Mouse (Mus musculus) embryonic facial prominence, embryonic 13.5 days (tissue): ENCODE measurements around the gene Olfr410. TPM values are rescaled to one million over a fixed set of nuclear protein-coding genes. Genes with fewer than 3 reads are reported as not detected.

Experiments
- ATAC-seq: fragments of 200-750 bp; cut with Nextera tagmentation; 2 replicates; pipeline ENCODE4 v1.8.0; 2017; ENCODE audit warnings: low read depth; ENCODE audit not compliant: insufficient number of reproducible peaks, insufficient read depth, low FRiP score, low TSS enrichment
- H3K27ac ChIP-seq: fragments of 300-500 bp; sonication (generic); 2 replicates; pipeline ENCODE4 v1.5.1; 2015; ENCODE audit warnings: moderate library complexity, mild to moderate bottlenecking, inconsistent platforms
- H3K27me3 ChIP-seq: fragments of 300-500 bp; sonication (generic); 2 replicates; pipeline ENCODE4 v1.6.1; 2015; ENCODE audit warnings: mild to moderate bottlenecking, inconsistent platforms
- H3K36me3 ChIP-seq: fragments of 300-500 bp; sonication (generic); 2 replicates; pipeline ENCODE4 v1.6.1; 2015; ENCODE audit warnings: mild to moderate bottlenecking, inconsistent platforms
- H3K4me1 ChIP-seq: fragments of 300-500 bp; sonication (generic); 2 replicates; pipeline ENCODE4 v1.6.1; 2015; ENCODE audit warnings: inconsistent platforms
- H3K4me2 ChIP-seq: fragments of 300-500 bp; sonication (generic); 2 replicates; pipeline ENCODE4 v1.6.1; 2015; ENCODE audit warnings: moderate library complexity, mild to moderate bottlenecking, inconsistent platforms
- H3K4me3 ChIP-seq: fragments of 300-500 bp; sonication (generic); 2 replicates; pipeline ENCODE4 v1.5.1; 2015; ENCODE audit warnings: mild to moderate bottlenecking, inconsistent platforms
- H3K9ac ChIP-seq: fragments of 300-500 bp; sonication (generic); 2 replicates; pipeline ENCODE4 v1.6.1; 2015; ENCODE audit warnings: mild to moderate bottlenecking, inconsistent platforms
- H3K9me3 ChIP-seq: fragments of 300-500 bp; sonication (generic); 2 replicates; pipeline ENCODE4 v1.6.1; 2016; ENCODE audit warnings: inconsistent platforms
- WGBS: fragments of 180-500 bp; shearing (Covaris S2); methylation state at CpG from one replicate; pipeline ENCODE4 v1.1.7; 2015; ENCODE audit warnings: mixed read lengths; 5-methylcytosine and 5-hydroxymethylcytosine counted together
- polyA plus RNA-seq: library from polyadenylated mRNA; unstranded; fragments of >200 nt; fragmentation: Nextera tagmentation; extraction: Ambion mirVana; gene quantifications from 2 replicates; pipeline ENCODE4 v1.2.1, GENCODE M21; 2015

Gene Olfr410
- not detected in 2 replicates for polyA plus RNA-seq

DNA sequence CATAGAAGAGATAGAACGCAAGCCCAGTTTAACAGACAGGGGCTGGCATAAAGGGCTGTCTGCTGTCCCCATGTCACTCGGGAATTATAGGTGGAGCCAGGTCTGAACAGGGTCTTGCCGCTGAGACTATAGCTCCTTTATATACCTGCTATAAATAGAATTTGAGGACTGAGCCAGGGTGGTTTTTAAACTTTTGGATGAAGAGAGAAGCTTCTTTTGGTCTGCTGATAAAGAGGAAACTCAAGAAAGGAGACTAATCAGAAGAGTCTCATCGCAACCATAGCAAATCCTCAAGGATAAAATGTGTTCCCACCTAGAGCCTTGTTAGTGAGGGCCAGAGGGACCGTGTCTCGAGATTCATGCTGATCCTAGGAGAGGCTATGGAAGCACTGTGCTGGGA, at the start of gene Olfr410:
Gene Olfr410, minus strand, starts transcription at position 101 of the 400 bp plus-strand sequence.
- 80% methylated on average over 6 of the region's 6 CpGs for WGBS
- no peak within 1 kb of the TSS for H3K4me3 ChIP-seq
- no peaks in the 10 kb centered on the region for H3K9me3 ChIP-seq
- ATAC-seq: no peak
- H3K4me1 ChIP-seq: no peaks in the 10 kb centered on the region
- H3K4me2 ChIP-seq: no peak within 1 kb of the TSS
- no peak within 1 kb of the TSS for H3K27ac ChIP-seq
- H3K36me3 ChIP-seq: no peaks in the 10 kb centered on the region
- H3K27me3 ChIP-seq: no peaks in the 10 kb centered on the region
- H3K9ac ChIP-seq: no peak within 1 kb of the TSS

DNA sequence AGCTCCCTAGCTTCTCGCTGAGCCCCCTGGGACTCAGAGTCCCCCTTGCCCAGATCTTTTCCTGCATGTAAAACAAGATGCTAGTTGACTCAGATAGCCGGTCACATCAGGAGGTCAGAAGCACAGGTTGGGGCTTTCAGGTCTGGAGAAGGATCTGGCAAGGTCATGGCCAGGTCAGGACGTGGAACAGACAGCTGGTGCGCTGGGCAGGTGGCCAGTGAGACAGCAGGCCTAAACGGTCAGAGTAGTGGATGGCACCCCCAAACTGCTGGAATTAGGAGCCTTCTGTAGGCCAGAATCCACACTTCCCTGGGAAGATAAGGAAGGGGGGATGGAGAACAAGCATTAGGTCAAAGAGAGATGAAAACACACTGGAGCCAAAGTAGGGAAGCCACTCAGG, 49.4 kb upstream of the Olfr410 start:
- peaks cover 12% of the 10 kb centered on the region for H3K4me1 ChIP-seq
- H3K9ac ChIP-seq: no peak overlapping the region
- no peak for ATAC-seq
- no peak overlapping the region for H3K4me2 ChIP-seq
- no peaks in the 10 kb centered on the region for H3K9me3 ChIP-seq
- no peaks in the 10 kb centered on the region for H3K27me3 ChIP-seq
- H3K36me3 ChIP-seq: no peaks in the 10 kb centered on the region
- WGBS: 67% methylated on average over 5 of the region's 5 CpGs
- H3K4me3 ChIP-seq: no peak overlapping the region
- H3K27ac ChIP-seq: no peak overlapping the region

- Histone ChIP-seq H3K36me3 (no peaks in the 10 kb centered on the region), H3K27ac (no peak overlapping the region), H3K4me2 (no peak overlapping the region), H3K27me3 (no peaks in the 10 kb centered on the region), H3K4me1 (peaks cover 12% of the 10 kb centered on the region), H3K4me3 (no peak overlapping the region), H3K9ac (no peak overlapping the region), H3K9me3 (no peaks in the 10 kb centered on the region)
- WGBS: 49% methylated on average over 9 of the region's 9 CpGs
- ATAC-seq: no peak
Observed at GRCm38 (mm10) chr11:74385674-74386073, 47.8 kb upstream of the Olfr410 start.

GRCm38 (mm10) chr11:74379166-74379873, 41.5 kb upstream of the Olfr410 start:
- Histone ChIP-seq H3K9ac (no peak overlapping the region), H3K9me3 (no peaks in the 10 kb centered on the region), H3K4me2 (no peak overlapping the region), H3K36me3 (no peaks in the 10 kb centered on the region), H3K27me3 (peaks cover 6% of the 10 kb centered on the region), H3K27ac (no peak overlapping the region), H3K4me3 (no peak overlapping the region), H3K4me1 (peaks cover 4% of the 10 kb centered on the region; the same call in 1 of the 2 replicates)
- 73% methylated on average over 4 of the region's 4 CpGs for WGBS
- ATAC-seq: no peak

DNA sequence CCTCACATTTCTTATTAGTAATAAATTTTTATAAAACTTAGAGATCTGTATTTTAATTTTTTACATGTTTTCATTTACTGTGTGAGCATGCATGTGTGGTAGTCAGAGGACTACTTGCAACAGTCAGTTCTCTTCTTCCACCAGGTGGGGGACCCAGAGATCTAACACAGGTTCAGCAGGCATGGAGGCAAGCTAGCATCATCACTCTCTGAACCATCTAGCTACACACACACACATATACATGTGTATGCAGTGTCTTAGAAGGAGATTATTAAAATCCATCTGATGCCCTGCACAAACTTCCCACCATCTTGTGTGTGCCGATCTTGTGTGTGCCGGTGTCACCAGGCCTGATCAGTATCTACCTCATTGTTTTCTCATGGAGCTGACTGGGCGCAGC, 39.0 kb upstream of the Olfr410 start:
- no peak for ATAC-seq
- H3K4me3 ChIP-seq: no peak overlapping the region
- H3K9ac ChIP-seq: no peak overlapping the region

GRCm38 (mm10) chr11:74371393-74372100, 33.7 kb upstream of the Olfr410 start:
- Histone ChIP-seq H3K9ac (no peak overlapping the region), H3K9me3 (no peaks in the 10 kb centered on the region), H3K4me2 (peak overlapping the region; percentile 33; the same call in 1 of the 2 replicates), H3K27me3 (peaks cover 17% of the 10 kb centered on the region), H3K27ac (no peak overlapping the region), H3K4me3 (no peak overlapping the region), H3K4me1 (no peaks in the 10 kb centered on the region), H3K36me3 (no peaks in the 10 kb centered on the region)
- WGBS: 11% methylated on average over 22 of the region's 22 CpGs
- ATAC-seq: no peak

More for the DNA sequence above, 39.0 kb upstream of the Olfr410 start:
- Histone ChIP-seq H3K27ac (no peak overlapping the region), H3K4me2 (no peak overlapping the region), H3K9me3 (no peaks in the 10 kb centered on the region), H3K4me1 (peaks cover 4% of the 10 kb centered on the region; the same call in 1 of the 2 replicates), H3K36me3 (no peaks in the 10 kb centered on the region), H3K27me3 (peaks cover 6% of the 10 kb centered on the region)
- WGBS: 40% methylated on average over 3 of the region's 3 CpGs

GRCm38 (mm10) chr11:74361769-74362168, 23.9 kb upstream of the Olfr410 start, which contains the start of gene Olfr412:
Gene Olfr412 (plus strand): TSS chr11:74362069.
- Histone ChIP-seq H3K9ac (no peak within 1 kb of the TSS), H3K27me3 (0 out of 2 replicates have a peak, but pooled peaks cover 2% of the 10 kb centered on the region), H3K4me1 (no peaks in the 10 kb centered on the region), H3K4me2 (no peak within 1 kb of the TSS), H3K9me3 (peaks cover 8% of the 10 kb centered on the region; the same call in 1 of the 2 replicates), H3K36me3 (no peaks in the 10 kb centered on the region), H3K27ac (no peak within 1 kb of the TSS), H3K4me3 (no peak within 1 kb of the TSS)
- WGBS: 66% methylated on average over 1 of the region's 1 CpGs
- ATAC-seq: no peak

DNA sequence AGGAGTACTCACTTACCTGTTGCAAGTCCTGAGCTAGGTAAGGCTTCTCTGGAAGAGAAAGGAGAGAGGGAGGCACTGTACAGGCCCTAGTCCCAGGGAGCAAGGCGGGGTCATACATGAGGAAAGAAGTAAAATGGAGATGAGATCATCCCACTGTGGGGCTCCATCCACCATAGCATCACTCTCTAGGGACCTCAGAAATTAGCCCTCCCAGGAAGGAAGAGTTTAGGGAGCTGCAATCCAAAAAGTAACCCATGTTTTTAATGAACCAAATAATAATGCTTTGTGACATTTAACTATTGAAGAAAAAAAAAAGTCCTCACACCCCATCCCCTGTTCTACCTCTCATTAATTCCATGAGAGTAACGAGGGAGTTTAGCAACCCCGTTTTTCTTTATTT, 14.7 kb upstream of the Olfr410 start, which contains the start of gene Olfr411:
Gene Olfr411, minus strand, starts transcription at position 101 of the 400 bp plus-strand sequence.
- no peaks in the 10 kb centered on the region for H3K4me1 ChIP-seq
- H3K27ac ChIP-seq: no peak within 1 kb of the TSS
- no peak within 1 kb of the TSS for H3K4me2 ChIP-seq
- no peaks in the 10 kb centered on the region for H3K36me3 ChIP-seq
- ATAC-seq: no peak
- peaks cover 5% of the 10 kb centered on the region for H3K9me3 ChIP-seq
- no peaks in the 10 kb centered on the region for H3K27me3 ChIP-seq
- no peak within 1 kb of the TSS for H3K9ac ChIP-seq
- no peak within 1 kb of the TSS for H3K4me3 ChIP-seq
- 82% methylated on average over 3 of the region's 3 CpGs for WGBS

DNA sequence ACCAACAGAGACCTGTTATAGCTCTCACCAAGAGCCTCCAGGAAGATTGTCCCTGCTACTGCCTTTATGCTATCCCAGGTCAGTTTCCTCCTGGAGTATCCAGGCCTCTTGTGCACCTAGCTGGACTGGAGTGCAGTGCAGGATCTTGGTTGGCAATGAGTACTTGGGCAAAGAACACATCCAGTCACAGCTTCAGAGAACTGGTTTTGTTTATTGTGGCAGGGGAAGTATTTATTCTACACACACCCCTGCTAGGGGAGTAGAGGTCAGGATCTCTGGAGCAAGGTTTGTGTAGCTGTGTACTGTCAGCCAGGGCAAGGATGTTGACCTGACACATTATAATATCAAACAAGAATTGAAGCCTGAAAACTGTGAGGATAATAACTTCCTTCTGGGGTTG, 9.1 kb downstream of the Olfr410 start:
- no peaks in the 10 kb centered on the region for H3K36me3 ChIP-seq
- no peaks in the 10 kb centered on the region for H3K4me1 ChIP-seq
- H3K9ac ChIP-seq: no peak overlapping the region
- no peaks in the 10 kb centered on the region for H3K27me3 ChIP-seq
- H3K4me2 ChIP-seq: no peak overlapping the region
- no peak overlapping the region for H3K4me3 ChIP-seq
- H3K27ac ChIP-seq: no peak overlapping the region
- H3K9me3 ChIP-seq: no peaks in the 10 kb centered on the region
- no peak for ATAC-seq

- Histone ChIP-seq H3K4me1 (no peaks in the 10 kb centered on the region), H3K9me3 (0 out of 2 replicates have a peak, but pooled peaks cover 6% of the 10 kb centered on the region), H3K9ac (no peak overlapping the region), H3K4me3 (no peak overlapping the region), H3K4me2 (no peak overlapping the region), H3K27me3 (no peaks in the 10 kb centered on the region), H3K27ac (no peak overlapping the region), H3K36me3 (no peaks in the 10 kb centered on the region)
- 72% methylated on average over 2 of the region's 2 CpGs for WGBS
- no peak for ATAC-seq
Observed at GRCm38 (mm10) chr11:74326044-74326443, 11.8 kb downstream of the Olfr410 start.

GRCm38 (mm10) chr11:74287256-74287655, 50.6 kb downstream of the Olfr410 start:
- no peak overlapping the region for H3K27ac ChIP-seq
- no peaks in the 10 kb centered on the region for H3K4me1 ChIP-seq
- no peak overlapping the region for H3K9ac ChIP-seq
- H3K4me3 ChIP-seq: no peak overlapping the region
- no peak for ATAC-seq
- 69% methylated on average over 2 of the region's 2 CpGs for WGBS
- no peaks in the 10 kb centered on the region for H3K36me3 ChIP-seq
- no peaks in the 10 kb centered on the region for H3K9me3 ChIP-seq
- H3K4me2 ChIP-seq: no peak overlapping the region
- no peaks in the 10 kb centered on the region for H3K27me3 ChIP-seq

- Histone ChIP-seq H3K27ac (no peak within 1 kb of the TSS), H3K9me3 (peaks cover 5% of the 10 kb centered on the region; the same call in 1 of the 2 replicates), H3K4me2 (no peak within 1 kb of the TSS), H3K9ac (no peak within 1 kb of the TSS), H3K4me1 (no peaks in the 10 kb centered on the region), H3K36me3 (no peaks in the 10 kb centered on the region), H3K4me3 (no peak within 1 kb of the TSS), H3K27me3 (no peaks in the 10 kb centered on the region)
- WGBS: 51% methylated on average over 2 of the region's 2 CpGs
- ATAC-seq: no peak
Observed at GRCm38 (mm10) chr11:74283436-74283835, 54.4 kb downstream of the Olfr410 start, which contains the start of gene Olfr59. Gene Olfr59 (plus strand): TSS chr11:74283736.
